Mouse (Mus musculus) limb, embryonic 14.5 days (tissue): ENCODE results near the gene Chrm4. TPM values are rescaled to one million over a fixed set of nuclear protein-coding genes. Genes with fewer than 3 reads are reported as not detected.

Experiments
- ATAC-seq: fragments of 200-750 bp; cut with Nextera tagmentation; 2 replicates; pipeline ENCODE4 v1.8.0; 2017; ENCODE audit warnings: low read depth, moderate number of reproducible peaks, moderate TSS enrichment; ENCODE audit not compliant: low FRiP score
- DNase-seq: peaks from one replicate; pipeline ENCODE4 v3.0.0-alpha.2; 2015; ENCODE audit warnings: low spot score
- H3K27ac ChIP-seq: fragments of 300-500 bp; sonication (generic); replicated peaks from 2 replicates; pipeline ENCODE4 v1.5.1; 2014; ENCODE audit warnings: low read depth, mild to moderate bottlenecking, low read length, moderate library complexity, mixed read lengths
- H3K27me3 ChIP-seq: fragments of 300-500 bp; sonication (generic); 2 replicates; pipeline ENCODE4 v1.6.1; 2014; ENCODE audit warnings: low read length, mixed read lengths; ENCODE audit not compliant: control insufficient read depth, insufficient read depth
- H3K36me3 ChIP-seq: fragments of 300-500 bp; sonication (generic); 2 replicates; pipeline ENCODE4 v1.6.1; 2014; ENCODE audit warnings: mild to moderate bottlenecking, low read length, moderate library complexity, mixed read lengths; ENCODE audit not compliant: control insufficient read depth, insufficient read depth
- H3K4me1 ChIP-seq: fragments of 300-500 bp; sonication (generic); 2 replicates; pipeline ENCODE4 v1.6.1; 2014; ENCODE audit warnings: antibody characterized with exemption, low read length, mixed read lengths; ENCODE audit not compliant: control insufficient read depth, insufficient read depth
- H3K4me2 ChIP-seq: fragments of 300-500 bp; sonication (generic); replicated peaks from 2 replicates; pipeline ENCODE4 v1.6.1; 2014; ENCODE audit warnings: low read depth, mild to moderate bottlenecking, low read length, moderate library complexity; ENCODE audit not compliant: severe bottlenecking
- H3K4me3 ChIP-seq: fragments of 300-500 bp; sonication (generic); replicated peaks from 2 replicates; pipeline ENCODE4 v1.5.1; 2014; ENCODE audit warnings: low read length
- H3K9ac ChIP-seq: fragments of 300-500 bp; sonication (generic); 2 replicates; pipeline ENCODE4 v1.6.1; 2014; ENCODE audit warnings: mild to moderate bottlenecking, low read depth, low read length, moderate library complexity; ENCODE audit not compliant: severe bottlenecking
- H3K9me3 ChIP-seq: fragments of 300-500 bp; sonication (generic); 2 replicates; pipeline ENCODE4 v1.6.1; 2016; ENCODE audit warnings: low read length; ENCODE audit not compliant: control insufficient read depth
- POLR2A ChIP-seq: fragments of 200-500 bp; IDR thresholded peaks from 2 replicates; pipeline ENCODE4 v1.8.0; 2012; ENCODE audit warnings: inconsistent platforms, mild to moderate bottlenecking, moderate library complexity, borderline replicate concordance; ENCODE audit not compliant: insufficient read depth, insufficient read length; ENCODE audit errors: extremely low read depth
- WGBS: fragments of 180-500 bp; shearing (Covaris S2); extraction: QIAGEN DNeasy Blood & Tissue Kit; methylation state at CpG from one replicate; pipeline ENCODE4 v1.1.7; 2014; 5-methylcytosine and 5-hydroxymethylcytosine counted together
- polyA plus RNA-seq, 2 experiments: library from polyadenylated mRNA; depleted of rRNA in 1 of 2; stranded (reverse) in 1 of 2; unstranded in 1 of 2; fragments of >200 nt; fragmentation: Nextera tagmentation in 1 of 2; extraction: Ambion mirVana in 1 of 2; gene quantifications; 2 replicates each; pipeline versions ENCODE4 v1.2.1 to v1.2.3; 2012 to 2014

The Chrm4 gene
- polyA plus RNA-seq, 2 experiments: 0.17 to 0.47 TPM

DNA sequence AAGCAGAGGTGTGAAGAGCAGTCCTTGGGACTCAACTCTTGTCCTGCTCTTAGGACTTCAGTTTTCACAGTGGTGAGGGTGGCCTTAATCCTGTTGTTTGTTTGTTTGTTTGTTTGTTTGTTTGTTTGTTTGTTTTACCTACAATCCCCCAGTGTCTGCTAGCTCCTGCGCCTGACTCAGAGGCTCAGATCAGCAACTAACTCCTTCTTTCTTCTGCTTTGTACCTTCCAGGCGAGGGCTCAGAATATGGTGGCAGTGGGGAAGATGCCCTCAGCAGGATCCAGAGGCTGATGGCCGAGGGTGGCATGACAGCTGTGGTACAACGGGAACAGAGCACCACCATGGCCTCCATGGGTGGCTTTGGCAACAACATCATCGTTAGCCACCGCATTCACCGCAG is 10.0 kb upstream of the Chrm4 start:
- Histone ChIP-seq H3K4me1 (peaks cover 11% of the 10 kb centered on the region; the same call in 1 of the 2 replicates), H3K4me2 (no peak overlapping the region), H3K9ac (no peak overlapping the region), H3K27me3 (peaks cover 18% of the 10 kb centered on the region), H3K36me3 (peaks cover 68% of the 10 kb centered on the region), H3K9me3 (no peaks in the 10 kb centered on the region), H3K27ac (no peak overlapping the region), H3K4me3 (no peak overlapping the region)
- no peak for TF ChIP-seq POLR2A
- 82% methylated on average over 6 of the region's 7 CpGs for WGBS
- DNase-seq: no peak
- no peak for ATAC-seq

- DNase-seq (no peak), ATAC-seq (no peak)
- no peaks in the 10 kb centered on the region for H3K9me3 ChIP-seq
- peaks cover 18% of the 10 kb centered on the region for H3K4me1 ChIP-seq
- no peak overlapping the region for H3K4me2 ChIP-seq
- no peak overlapping the region for H3K27ac ChIP-seq
- no peak overlapping the region for H3K9ac ChIP-seq
- WGBS: 75% methylated on average over 4 of the region's 4 CpGs
- no peak overlapping the region for H3K4me3 ChIP-seq
- peaks cover 38% of the 10 kb centered on the region for H3K36me3 ChIP-seq
- TF ChIP-seq POLR2A: no peak
- peaks cover 37% of the 10 kb centered on the region for H3K27me3 ChIP-seq
These were observed 6.9 kb upstream of the Chrm4 start for GRCm38 (mm10) chr2:91920130-91920529.

GRCm38 (mm10) chr2:91921181-91921789 is 5.8 kb upstream of the Chrm4 start:
- H3K36me3 ChIP-seq: peaks cover 26% of the 10 kb centered on the region
- H3K9me3 ChIP-seq: no peaks in the 10 kb centered on the region
- peak overlapping the region; percentile 54 for H3K4me3 ChIP-seq
- ATAC-seq (peak; percentile 31), DNase-seq (peak; percentile 74)
- peaks cover 37% of the 10 kb centered on the region for H3K27me3 ChIP-seq
- H3K9ac ChIP-seq: no peak overlapping the region
- TF ChIP-seq POLR2A: no peak
- H3K27ac ChIP-seq: no peak overlapping the region
- peak overlapping the region; percentile 94 for H3K4me2 ChIP-seq
- H3K4me1 ChIP-seq: peaks cover 18% of the 10 kb centered on the region
- 4% methylated on average over 31 of the region's 31 CpGs for WGBS

DNA sequence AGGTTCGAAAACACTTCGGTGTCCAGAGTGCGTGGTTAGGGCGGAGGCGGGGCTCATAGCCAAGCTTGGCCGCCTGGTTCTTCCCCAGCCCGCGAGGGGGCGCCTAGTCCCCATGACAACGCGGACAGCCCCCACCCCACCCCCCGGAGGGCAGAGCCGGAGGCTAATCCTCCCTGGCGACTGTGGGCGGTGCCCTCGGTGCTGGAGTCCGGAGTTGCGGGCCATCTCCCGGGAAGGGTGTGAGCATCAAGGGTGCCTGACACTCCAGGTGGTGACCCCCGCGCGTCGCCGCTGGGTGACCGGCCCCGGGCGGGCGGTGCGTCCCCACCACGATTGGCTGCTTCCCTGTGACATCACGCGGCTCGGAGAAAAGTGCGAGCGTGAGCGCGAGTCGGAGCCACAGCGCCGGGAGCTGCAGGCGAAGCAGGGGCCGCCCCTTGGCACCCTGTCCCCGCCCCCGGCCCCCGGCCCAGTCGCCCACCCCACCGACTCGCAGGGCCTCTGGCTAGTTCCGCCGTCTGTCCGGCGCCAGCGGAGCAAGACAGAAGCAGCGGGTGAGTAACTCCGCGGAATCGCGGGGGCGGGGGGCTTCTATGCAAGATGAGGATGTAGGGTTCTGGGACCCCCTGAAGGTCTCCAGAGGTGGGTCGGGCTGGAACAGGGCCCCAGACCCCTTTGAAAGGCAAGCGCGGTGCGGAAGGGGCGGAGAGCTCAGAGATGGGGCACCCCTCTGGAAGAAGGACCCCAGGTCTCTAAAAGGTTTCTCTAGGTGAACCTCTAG is 5.1 kb upstream of the Chrm4 start:
- DNase-seq (peak; percentile 30), ATAC-seq (peak; percentile 58)
- peak overlapping the region; percentile 26; the same call in 1 of the 2 replicates for H3K9ac ChIP-seq
- TF ChIP-seq POLR2A: no peak
- peaks cover 20% of the 10 kb centered on the region for H3K36me3 ChIP-seq
- peaks cover 18% of the 10 kb centered on the region for H3K4me1 ChIP-seq
- H3K4me2 ChIP-seq: peak overlapping the region; percentile 94
- H3K4me3 ChIP-seq: peak overlapping the region; percentile 54
- no peak overlapping the region for H3K27ac ChIP-seq
- peaks cover 37% of the 10 kb centered on the region for H3K27me3 ChIP-seq
- H3K9me3 ChIP-seq: no peaks in the 10 kb centered on the region
- WGBS: under 1% methylated on average over 49 of the region's 64 CpGs

DNA sequence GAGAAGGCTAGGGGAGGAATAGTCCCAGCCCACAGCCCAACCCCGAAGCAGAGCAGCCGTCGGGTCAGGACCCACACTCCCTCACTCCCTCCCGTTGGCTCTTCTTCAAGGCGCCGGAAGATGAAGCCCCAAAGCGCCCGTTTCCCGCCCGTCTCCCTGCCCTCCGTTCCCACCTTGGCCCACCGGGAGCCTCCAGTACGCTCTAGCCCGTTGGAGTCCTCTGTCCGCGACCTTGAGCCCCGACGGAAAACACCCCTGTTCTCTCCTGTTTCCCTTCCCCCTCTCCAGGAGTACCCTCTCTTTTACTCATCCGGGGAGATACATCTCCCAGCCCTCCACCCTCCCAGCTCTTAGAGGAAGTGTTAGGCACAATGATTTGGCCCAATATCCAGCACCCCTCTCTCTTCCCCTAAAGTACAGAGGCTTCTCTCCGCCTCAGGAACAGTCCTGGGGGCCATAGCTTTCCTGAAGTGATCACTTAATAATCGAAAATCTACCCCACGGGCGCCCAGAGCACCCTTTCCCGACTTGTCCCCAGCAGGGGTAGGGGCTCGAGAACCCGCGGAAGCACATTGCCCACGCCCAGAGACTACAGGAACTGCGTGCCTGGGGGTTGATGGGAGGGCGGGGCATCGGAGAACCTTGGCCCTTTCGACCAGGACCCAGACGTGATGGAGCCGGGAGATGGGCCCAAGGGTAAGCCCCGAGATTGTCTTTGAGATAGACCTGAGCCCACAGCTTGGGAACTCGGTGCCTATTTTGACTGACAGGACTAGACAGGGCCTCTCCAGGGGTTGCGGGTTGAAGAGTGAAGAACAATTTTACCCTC is 4.2 kb upstream of the Chrm4 start:
- Histone ChIP-seq H3K4me1 (peaks cover 18% of the 10 kb centered on the region), H3K4me2 (peak overlapping the region; percentile 94), H3K27ac (no peak overlapping the region), H3K4me3 (peak overlapping the region; percentile 54), H3K9me3 (no peaks in the 10 kb centered on the region), H3K27me3 (peaks cover 37% of the 10 kb centered on the region), H3K9ac (no peak overlapping the region), H3K36me3 (peaks cover 11% of the 10 kb centered on the region)
- WGBS: 2% methylated on average over 35 of the region's 37 CpGs
- DNase-seq: no peak
- TF ChIP-seq POLR2A: no peak
- no peak for ATAC-seq
